Mouse (Mus musculus): ENCODE measurements around the gene Olfr913.

Olfr913 gene

GRCm38 (mm10) chr9:38592459-38592858, at the start of gene Olfr913:
Gene Olfr913 (plus strand): TSS chr9:38592759.
- DNase-seq (ENCODE audit: low read depth, low spot score): no peak

- DNase-seq (ENCODE audit: low read depth, low spot score): no peak
These were observed 12.7 kb upstream of the Olfr913 start, which contains the start of gene Olfr912 for GRCm38 (mm10) chr9:38579878-38580277. Gene Olfr912 (plus strand): TSS chr9:38580178.

- DNase-seq (ENCODE audit: low read depth, low spot score): peak; percentile 19
These were observed 1.5 kb upstream of the Olfr913 start for GRCm38 (mm10) chr9:38591056-38591455.

GRCm38 (mm10) chr9:38604802-38605201, 12.2 kb downstream of the Olfr913 start, which contains the start of gene Olfr914:
Gene Olfr914 (plus strand): TSS chr9:38605102.
- DNase-seq (ENCODE audit: low read depth, low spot score): no peak

GRCm38 (mm10) chr9:38632406-38632805, 39.8 kb downstream of the Olfr913 start:
- DNase-seq (ENCODE audit: low read depth, low spot score): peak; percentile 63

Measured in ZHBTc4 (cell line).